Mouse (Mus musculus) erythroblast, embryonic 14.5 days (primary cell): ENCODE data around the gene Dnaja3. TPM values are rescaled to one million over a fixed set of nuclear protein-coding genes. Genes with fewer than 3 reads are reported as not detected.
A peak's percentile ranks its signal among the peaks of the same experiment; 100 is the strongest.
"Not testable (repeated sequence)": the region's sequence is repeated elsewhere in the genome, so short reads cannot be mapped to it uniquely, and the experiment has no call there.

Experiments
- H3K27me3 ChIP-seq: 2 replicates; pipeline ENCODE4 v1.6.1; 2012; ENCODE audit warnings: inconsistent platforms; ENCODE audit not compliant: control insufficient read depth
- H3K36me3 ChIP-seq: 2 replicates; pipeline ENCODE4 v1.6.1; 2012; ENCODE audit warnings: mild to moderate bottlenecking, inconsistent platforms; ENCODE audit not compliant: control insufficient read depth
- H3K4me1 ChIP-seq: 2 replicates; pipeline ENCODE4 v1.6.1; 2012; ENCODE audit warnings: inconsistent platforms; ENCODE audit not compliant: control insufficient read depth
- H3K4me3 ChIP-seq: replicated peaks from 2 replicates; pipeline ENCODE3; 2012; ENCODE audit warnings: moderate library complexity, mild to moderate bottlenecking, inconsistent platforms
- H3K9me3 ChIP-seq: 2 replicates; pipeline ENCODE4 v1.6.1; 2012; ENCODE audit warnings: low read length, inconsistent platforms, mixed read lengths; ENCODE audit not compliant: control insufficient read depth
- GATA1 ChIP-seq: IDR thresholded peaks from 2 replicates; pipeline ENCODE4 v1.6.1; 2012; ENCODE audit warnings: low read length, inconsistent platforms, mixed read lengths
- TAL1 ChIP-seq: IDR thresholded peaks from 3 replicates; pipeline ENCODE4 v1.6.1; 2012; ENCODE audit warnings: low read length, inconsistent platforms, mixed read lengths
- polyA plus RNA-seq: library from polyadenylated mRNA; stranded (reverse); fragments of >175 nt; gene quantifications from 2 replicates; pipeline ENCODE4 v1.2.3, GENCODE M21; 2012

Dnaja3 gene
- polyA plus RNA-seq, 1 experiment, result 0.66 TPM

DNA sequence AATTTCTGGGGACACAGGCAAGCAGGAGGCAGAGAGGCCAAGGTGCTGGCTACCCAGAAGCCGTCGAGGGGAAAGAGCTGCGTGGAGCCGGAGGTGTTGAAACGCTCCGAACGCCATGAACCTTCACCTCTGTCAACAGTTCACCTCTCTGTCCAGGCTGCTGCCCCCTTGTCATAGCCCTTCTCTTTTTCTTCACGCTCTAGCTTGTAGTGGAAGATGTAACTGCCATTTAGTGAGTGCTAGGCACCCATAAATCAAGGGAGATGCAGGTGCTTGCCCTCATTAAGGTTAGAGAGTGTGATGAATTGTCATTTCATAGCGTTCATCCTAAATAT is 44.6 kb downstream of the Dnaja3 start:
- Histone ChIP-seq H3K4me1 (peaks cover 55% of the 10 kb centered on the region), H3K27me3 (no peaks in the 10 kb centered on the region), H3K36me3 (peaks cover 25% of the 10 kb centered on the region), H3K9me3 (no peaks in the 10 kb centered on the region), H3K4me3 (peak overlapping the region; percentile 79)
- TF ChIP-seq TAL1, result no peak
- no peak for TF ChIP-seq GATA1

DNA sequence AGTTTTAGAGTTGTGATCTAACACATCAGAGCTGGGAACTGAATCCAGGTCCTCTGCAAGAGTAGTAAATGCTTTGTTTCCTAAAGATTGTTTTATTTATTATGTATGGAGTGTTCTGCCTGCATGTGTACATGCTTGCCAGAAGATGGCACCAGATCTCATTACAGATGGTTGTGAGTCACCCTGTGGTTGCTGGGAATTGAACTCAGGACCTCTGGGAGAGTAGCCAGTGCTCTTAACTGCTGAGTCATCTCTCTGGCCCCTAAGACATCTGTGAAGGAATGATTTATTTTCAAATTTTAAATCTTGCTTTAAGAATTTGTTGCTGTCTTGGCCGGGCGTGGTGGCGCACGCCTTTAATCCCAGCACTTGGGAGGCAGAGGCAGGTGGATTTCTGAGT is 49.6 kb downstream of the Dnaja3 start:
- not testable (repeated sequence) for H3K4me3 ChIP-seq, H3K27me3 ChIP-seq, H3K9me3 ChIP-seq
- Histone ChIP-seq H3K4me1 (peaks cover 20% of the 10 kb centered on the region), H3K36me3 (peaks cover 72% of the 10 kb centered on the region)

DNA sequence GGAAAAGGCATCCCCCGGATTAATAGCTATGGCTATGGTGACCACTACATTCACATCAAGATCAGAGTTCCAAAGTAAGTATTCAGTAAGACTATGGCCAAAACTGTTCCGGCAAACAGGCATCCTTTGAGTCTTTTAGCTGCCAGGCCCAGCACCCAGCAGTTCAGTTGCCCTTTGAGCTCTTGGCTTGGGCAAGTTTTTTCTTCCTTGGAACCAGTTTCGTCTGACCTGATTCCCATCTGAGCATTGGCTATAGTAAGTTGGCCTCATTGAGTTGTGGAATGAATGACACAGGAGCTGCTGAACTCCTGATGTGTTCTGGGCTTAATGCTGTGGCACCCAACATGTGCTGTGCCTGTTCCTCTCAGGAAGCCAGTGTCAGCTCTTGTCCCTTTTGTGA is 61.4 kb downstream of the Dnaja3 start:
- Histone ChIP-seq H3K4me3 (no peak overlapping the region), H3K4me1 (no peaks in the 10 kb centered on the region), H3K27me3 (no peaks in the 10 kb centered on the region), H3K36me3 (peaks cover 98% of the 10 kb centered on the region), H3K9me3 (no peaks in the 10 kb centered on the region)
- TF ChIP-seq TAL1, result no peak
- no peak for TF ChIP-seq GATA1

DNA sequence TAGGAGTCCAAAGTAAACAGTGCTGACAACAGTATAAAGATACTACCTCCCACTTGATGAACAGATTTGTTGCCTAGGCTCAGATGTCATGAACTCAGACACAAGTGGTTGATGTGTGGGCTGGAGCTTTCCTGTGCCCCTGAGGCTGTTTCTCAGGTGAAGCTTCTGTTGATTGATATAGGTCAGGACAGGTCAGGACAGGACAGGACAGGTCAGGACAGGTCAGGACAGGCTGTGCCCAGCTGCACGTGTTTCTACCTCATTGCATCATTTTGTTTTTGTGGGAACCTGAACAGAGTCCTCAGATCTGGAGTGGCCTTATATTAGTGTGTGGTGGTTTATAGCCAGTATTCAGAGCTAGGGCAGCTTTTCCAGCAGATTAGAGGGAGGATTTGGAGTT is 62.9 kb downstream of the Dnaja3 start:
- H3K36me3 ChIP-seq, result peaks cover 98% of the 10 kb centered on the region
- no peak overlapping the region for H3K4me3 ChIP-seq
- no peaks in the 10 kb centered on the region for H3K27me3 ChIP-seq
- no peaks in the 10 kb centered on the region for H3K4me1 ChIP-seq
- no peaks in the 10 kb centered on the region for H3K9me3 ChIP-seq
- TF ChIP-seq GATA1 (no peak), TAL1 (no peak)

DNA sequence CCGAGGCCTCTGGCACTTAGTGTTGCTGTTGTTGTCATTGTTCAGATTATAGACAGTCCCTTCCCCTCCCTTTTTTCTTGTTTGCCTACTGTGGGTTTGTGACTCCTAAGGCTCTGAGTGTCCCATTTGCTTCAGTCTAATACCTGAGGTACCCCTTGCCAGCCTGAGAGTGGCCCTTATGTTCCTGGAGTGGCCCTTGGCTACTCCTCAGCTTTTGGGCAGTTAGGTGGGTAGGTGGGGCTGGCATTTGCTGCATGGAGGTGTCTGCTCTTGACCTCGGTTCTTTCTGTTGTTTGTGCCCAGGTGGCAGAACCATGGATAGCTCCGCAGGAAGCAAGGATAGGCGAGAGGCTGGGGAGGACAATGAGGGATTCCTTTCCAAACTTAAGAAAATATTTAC is 65.8 kb downstream of the Dnaja3 start:
- TF ChIP-seq TAL1, result no peak
- TF ChIP-seq GATA1, result no peak
- no peaks in the 10 kb centered on the region for H3K4me1 ChIP-seq

DNA sequence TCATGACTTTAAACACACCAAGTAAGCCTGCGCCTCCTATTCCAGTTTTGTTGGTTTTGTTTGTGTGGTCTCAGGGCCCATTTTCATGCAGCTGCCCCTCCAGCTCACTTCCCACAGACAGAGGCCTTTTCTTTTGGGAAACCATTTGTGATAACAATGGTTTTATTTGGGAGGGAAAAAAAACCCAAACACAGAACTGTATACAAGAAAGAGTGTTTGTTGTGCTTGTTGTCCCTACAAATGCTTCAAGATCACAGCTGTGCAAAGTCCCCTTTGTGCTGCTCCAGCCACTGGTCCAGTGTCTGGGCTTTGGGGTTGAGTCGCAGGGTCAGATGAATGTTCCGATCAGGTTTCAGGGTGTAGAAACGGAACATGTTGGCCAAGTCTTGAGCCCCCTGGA is 71.4 kb downstream of the Dnaja3 start:
- Histone ChIP-seq H3K27me3 (no peaks in the 10 kb centered on the region), H3K36me3 (peaks cover 98% of the 10 kb centered on the region), H3K4me3 (no peak overlapping the region), H3K4me1 (peaks cover 3% of the 10 kb centered on the region), H3K9me3 (no peaks in the 10 kb centered on the region)
- TF ChIP-seq TAL1 (no peak), GATA1 (no peak)

More for the DNA sequence above, 65.8 kb downstream of the Dnaja3 start:
- no peak overlapping the region for H3K4me3 ChIP-seq
- no peaks in the 10 kb centered on the region for H3K27me3 ChIP-seq
- no peaks in the 10 kb centered on the region for H3K9me3 ChIP-seq
- peaks cover 97% of the 10 kb centered on the region for H3K36me3 ChIP-seq

DNA sequence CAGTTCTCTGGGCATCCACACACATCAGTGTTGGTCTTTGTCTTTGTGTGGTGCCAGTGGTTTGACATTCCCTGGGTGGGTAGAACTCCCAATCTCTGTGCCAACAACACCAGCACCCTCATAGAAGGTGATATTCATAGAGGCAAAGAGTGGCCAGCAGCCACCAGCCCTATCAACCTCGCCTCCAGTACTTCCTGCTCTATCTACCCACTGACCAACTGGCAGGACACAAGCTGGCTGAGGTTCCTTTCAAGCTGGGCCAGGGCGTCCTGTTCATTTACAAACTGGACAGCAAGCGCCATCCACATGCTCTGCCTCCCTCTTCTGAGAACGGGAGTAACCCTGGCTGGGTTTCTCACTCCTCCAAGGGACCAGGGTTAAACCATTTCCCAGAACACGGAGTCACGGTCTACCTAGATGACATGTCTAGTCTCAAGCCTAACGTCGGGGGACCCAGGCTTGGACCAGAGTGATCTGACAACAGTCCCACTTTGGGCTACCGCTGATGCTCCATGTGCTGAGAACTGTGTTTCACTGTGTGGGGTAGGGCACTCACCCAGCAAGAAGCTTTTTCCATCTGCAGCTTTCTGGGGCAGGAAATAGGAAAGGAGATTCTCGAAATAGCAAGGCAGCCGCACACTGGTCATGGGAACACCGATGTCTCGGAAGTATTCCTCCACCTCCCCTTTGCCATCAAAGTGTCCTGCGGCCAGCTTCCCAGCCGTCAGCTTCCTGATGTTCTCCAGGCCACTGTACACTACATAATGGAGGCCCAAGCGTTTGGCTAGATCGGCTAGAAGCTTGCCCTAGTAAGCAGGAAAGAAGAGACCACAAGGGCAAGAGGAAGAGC is 74.3 kb downstream of the Dnaja3 start:
- Histone ChIP-seq H3K9me3 (no peaks in the 10 kb centered on the region), H3K27me3 (no peaks in the 10 kb centered on the region), H3K4me1 (peaks cover 18% of the 10 kb centered on the region), H3K36me3 (peaks cover 77% of the 10 kb centered on the region), H3K4me3 (no peak overlapping the region)
- TF ChIP-seq TAL1, result no peak
- TF ChIP-seq GATA1, result no peak

DNA sequence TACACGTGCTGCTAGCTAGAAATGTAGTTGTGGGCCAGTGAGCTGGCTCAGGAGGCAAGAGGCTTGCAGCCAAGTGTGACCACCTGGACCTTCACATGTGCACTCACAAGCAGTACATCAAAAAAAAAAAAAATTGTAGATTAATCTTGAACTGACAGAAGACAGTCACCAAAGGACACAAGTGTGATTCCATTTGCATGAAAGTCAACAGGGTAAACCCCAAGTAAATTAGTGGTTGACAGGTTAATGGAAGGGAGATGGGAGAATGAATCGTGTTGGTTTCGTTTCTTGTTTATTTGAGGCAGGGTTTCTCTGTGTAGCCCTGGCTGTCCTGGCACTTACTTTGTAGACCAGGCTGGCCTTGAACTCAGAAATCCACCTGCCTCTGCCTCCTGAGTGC is 78.1 kb downstream of the Dnaja3 start:
- Histone ChIP-seq H3K36me3 (peaks cover 41% of the 10 kb centered on the region), H3K9me3 (no peaks in the 10 kb centered on the region), H3K27me3 (no peaks in the 10 kb centered on the region), H3K4me3 (peak overlapping the region; percentile 85), H3K4me1 (peaks cover 32% of the 10 kb centered on the region)
- no peak for TF ChIP-seq TAL1
- TF ChIP-seq GATA1, result no peak

DNA sequence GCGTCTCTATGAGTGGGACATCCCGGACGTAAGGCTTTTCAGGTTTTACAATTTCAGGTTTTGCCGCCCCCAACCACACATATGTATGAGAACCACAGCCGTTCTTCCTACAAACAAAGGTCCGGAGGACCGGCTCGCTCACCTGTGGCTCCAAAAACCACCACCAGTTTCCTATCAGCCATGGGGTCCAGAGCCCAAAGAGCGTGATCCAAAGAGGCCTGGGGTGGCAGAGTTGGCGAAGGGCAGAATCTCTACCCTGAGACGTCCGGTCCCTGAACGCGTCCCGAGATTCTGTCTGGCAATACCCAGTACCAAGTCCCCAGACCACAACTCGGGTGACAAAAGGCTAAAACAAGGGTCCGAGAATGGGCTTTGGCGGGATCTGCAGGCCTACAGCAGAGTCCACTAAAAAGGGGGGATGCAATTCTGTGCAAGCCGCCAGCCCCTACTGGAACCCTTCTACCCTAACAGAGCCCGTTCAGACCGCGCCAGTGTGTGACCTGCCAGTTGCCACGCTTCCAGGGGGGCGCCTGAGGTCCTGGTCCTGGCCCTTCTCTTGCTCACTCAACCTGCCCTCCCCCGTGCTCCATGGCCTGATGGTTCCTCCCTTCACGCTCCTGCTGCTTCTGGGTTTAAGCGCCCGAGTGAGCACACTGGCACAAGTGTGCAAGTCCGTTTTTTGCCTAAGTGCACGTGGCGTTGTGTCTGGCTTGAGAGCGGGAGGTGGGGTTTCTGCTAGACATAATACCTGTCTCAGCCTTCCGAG is 79.1 kb downstream of the Dnaja3 start, which contains the start of gene Nmral1:
Gene Nmral1 (minus strand): TSS at position 604 of the 766 bp plus-strand sequence.
- H3K4me3 ChIP-seq, result peak within 1 kb of the TSS; percentile 85
- TF ChIP-seq GATA1 (no peak), TAL1 (no peak)
- no peaks in the 10 kb centered on the region for H3K27me3 ChIP-seq
- H3K4me1 ChIP-seq, result peaks cover 35% of the 10 kb centered on the region
- H3K36me3 ChIP-seq, result peaks cover 30% of the 10 kb centered on the region
- H3K9me3 ChIP-seq, result no peaks in the 10 kb centered on the region
